Mouse (Mus musculus): ENCODE data around the gene Tph1.
"Not testable (repeated sequence)": the region's sequence is repeated elsewhere in the genome, so short reads cannot be mapped to it uniquely, and the experiment has no call there.

The Tph1 gene

GRCm38 (mm10) chr7:46672160-46672672 is at the start of gene Tph1:
Tph1 (minus strand) TSS chr7:46672537.
- no peak for DNase-seq (ENCODE audit: low spot score in 2 of 2)

- no peak for DNase-seq (ENCODE audit: low spot score in 2 of 2)
Measured at GRCm38 (mm10) chr7:46720460-46720859, 48.1 kb upstream of the Tph1 start.

- DNase-seq (ENCODE audit: low spot score in 2 of 2): no peak
Measured at GRCm38 (mm10) chr7:46719526-46719925, 47.2 kb upstream of the Tph1 start.

- peak; percentile 35 to 42 for DNase-seq (ENCODE audit: low spot score in 2 of 2)
Measured at GRCm38 (mm10) chr7:46718591-46719270, 46.4 kb upstream of the Tph1 start.

- DNase-seq (ENCODE audit: low spot score in 2 of 2): peak in 1 of 2 experiments; percentile 41
Measured at GRCm38 (mm10) chr7:46716897-46717296, 44.6 kb upstream of the Tph1 start.

- DNase-seq (ENCODE audit: low spot score in 2 of 2): no peak
Measured at GRCm38 (mm10) chr7:46715600-46715999, 43.3 kb upstream of the Tph1 start, which contains the start of gene Saa3. Saa3 (minus strand) TSS chr7:46715700.

GRCm38 (mm10) chr7:46714518-46714917 is 42.2 kb upstream of the Tph1 start:
- DNase-seq (ENCODE audit: low spot score in 2 of 2): peak; percentile 40 to 69

GRCm38 (mm10) chr7:46712250-46712649 is 39.9 kb upstream of the Tph1 start:
- no peak for DNase-seq (ENCODE audit: low spot score in 2 of 2)

- DNase-seq (ENCODE audit: low spot score in 2 of 2): peak; percentile 89 to 92
Measured at GRCm38 (mm10) chr7:46710390-46710844, 38.1 kb upstream of the Tph1 start, which contains the start of gene Saal1. Saal1 (minus strand) TSS chr7:46710680.

GRCm38 (mm10) chr7:46700521-46701025 is 28.2 kb upstream of the Tph1 start:
- no peak for DNase-seq (ENCODE audit: low spot score in 2 of 2)

GRCm38 (mm10) chr7:46696754-46697153 is 24.4 kb upstream of the Tph1 start:
- DNase-seq (ENCODE audit: low spot score in 2 of 2): no peak

- DNase-seq (ENCODE audit: low spot score in 2 of 2): no peak
Measured at GRCm38 (mm10) chr7:46686827-46687226, 14.5 kb upstream of the Tph1 start.

GRCm38 (mm10) chr7:46680732-46681131 is 8.4 kb upstream of the Tph1 start:
- no peak for DNase-seq (ENCODE audit: low spot score in 2 of 2)

- DNase-seq (ENCODE audit: low spot score in 2 of 2): not testable (repeated sequence)
Measured at GRCm38 (mm10) chr7:46679044-46679443, 6.7 kb upstream of the Tph1 start.

- DNase-seq (ENCODE audit: low spot score in 2 of 2): no peak
Measured at GRCm38 (mm10) chr7:46678417-46678816, 6.1 kb upstream of the Tph1 start.

GRCm38 (mm10) chr7:46676808-46677360 is 4.5 kb upstream of the Tph1 start:
- DNase-seq (ENCODE audit: low spot score in 2 of 2): no peak

- DNase-seq (ENCODE audit: low spot score in 2 of 2): no peak
Measured at GRCm38 (mm10) chr7:46675886-46676285, 3.5 kb upstream of the Tph1 start.

GRCm38 (mm10) chr7:46675061-46675460 is 2.7 kb upstream of the Tph1 start:
- no peak for DNase-seq (ENCODE audit: low spot score in 2 of 2)

GRCm38 (mm10) chr7:46667256-46667655 is 5.1 kb downstream of the Tph1 start:
- no peak for DNase-seq (ENCODE audit: low spot score in 2 of 2)

GRCm38 (mm10) chr7:46665236-46665635 is 7.1 kb downstream of the Tph1 start:
- DNase-seq (ENCODE audit: low spot score in 2 of 2): no peak

- no peak for DNase-seq (ENCODE audit: low spot score in 2 of 2)
Measured at GRCm38 (mm10) chr7:46661591-46662090, 10.7 kb downstream of the Tph1 start.

GRCm38 (mm10) chr7:46652279-46652678 is 20.1 kb downstream of the Tph1 start:
- DNase-seq (ENCODE audit: low spot score in 2 of 2): no peak

GRCm38 (mm10) chr7:46650231-46650630 is 22.1 kb downstream of the Tph1 start:
- DNase-seq (ENCODE audit: low spot score in 2 of 2): not testable (repeated sequence)
